Mouse (Mus musculus) liver, adult 2 months (tissue): Measurements from ENCODE around the gene Olfr1238.

Source experiments
- CTCF ChIP-seq: fragments of 200-500 bp; IDR thresholded peaks from 2 replicates; pipeline ENCODE4 v1.5.1; 2011; ENCODE audit warnings: low read depth, low read length, control low read depth
- POLR2A ChIP-seq: fragments of 200-500 bp; IDR thresholded peaks from 2 replicates; pipeline ENCODE4 v1.6.1; 2011; ENCODE audit warnings: low read length, control low read depth; ENCODE audit not compliant: insufficient read depth; ENCODE audit errors: extremely low read depth

DNA sequence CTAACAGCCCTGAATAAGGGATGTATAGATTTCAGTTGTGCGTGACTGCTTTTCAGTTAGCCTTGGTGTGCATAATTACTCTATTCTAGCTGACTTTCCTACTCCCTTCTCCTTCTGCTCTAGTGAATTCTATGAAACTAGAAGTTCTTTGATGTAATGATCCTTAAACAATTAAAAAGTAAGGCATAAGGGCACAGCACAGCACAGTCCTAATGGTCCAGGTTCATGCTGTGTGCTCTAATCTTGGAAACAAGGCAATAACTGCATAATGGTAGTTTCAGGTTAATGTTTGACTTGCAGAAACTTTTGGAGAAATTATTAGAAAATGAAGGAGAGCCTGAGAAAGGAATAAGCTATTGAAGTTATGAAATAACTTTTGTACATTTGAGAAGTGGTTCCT lies 5.1 kb upstream of the Olfr1238 start:
- no peak for TF ChIP-seq POLR2A
- TF ChIP-seq CTCF = no peak
